Mouse (Mus musculus) hindbrain, embryonic 13.5 days (tissue): ENCODE data around the gene Csrp1. TPM values are rescaled to one million over a fixed set of nuclear protein-coding genes. Genes with fewer than 3 reads are reported as not detected.

ENCODE experiments used
- polyA plus RNA-seq: library from polyadenylated mRNA; unstranded; fragments of >200 nt; fragmentation: Nextera tagmentation; extraction: Ambion mirVana; gene quantifications from 2 replicates; pipeline ENCODE4 v1.2.1, GENCODE M21; 2015

The Csrp1 gene
- polyA plus RNA-seq, 1 experiment from 2014 or later, result 22.9 TPM

Other genes with a start within 250 kb of the Csrp1 start
- 42.3 and 42.6 TPM in 2 replicates for gene Nav1, start 112.8 kb upstream of the Csrp1 start, polyA plus RNA-seq
- 19.6 and 20.6 TPM in 2 replicates for gene Phlda3, start 46.1 kb downstream of the Csrp1 start, polyA plus RNA-seq
- 5.6 and 6.0 TPM in 2 replicates for gene Tnni1, start 59.4 kb downstream of the Csrp1 start, polyA plus RNA-seq
- gene Lad1, start 98.5 kb downstream of the Csrp1 start, polyA plus RNA-seq, result 0.65 and 0.84 TPM in 2 replicates
- gene Tnnt2, start 116.3 kb downstream of the Csrp1 start, polyA plus RNA-seq, result 12.1 and 16.2 TPM in 2 replicates
- gene Pkp1, start 199.1 kb downstream of the Csrp1 start, polyA plus RNA-seq, result not detected in 2 replicates